Mouse (Mus musculus) ovary, adult 18-20 months (tissue): Measurements from ENCODE around the gene Ppp6r1.

Source experiments
- DNase-seq: peaks from one replicate; pipeline ENCODE4 v3.0.0; 2022; ENCODE audit warnings: low spot score, mixed read lengths

The Ppp6r1 gene

DNA sequence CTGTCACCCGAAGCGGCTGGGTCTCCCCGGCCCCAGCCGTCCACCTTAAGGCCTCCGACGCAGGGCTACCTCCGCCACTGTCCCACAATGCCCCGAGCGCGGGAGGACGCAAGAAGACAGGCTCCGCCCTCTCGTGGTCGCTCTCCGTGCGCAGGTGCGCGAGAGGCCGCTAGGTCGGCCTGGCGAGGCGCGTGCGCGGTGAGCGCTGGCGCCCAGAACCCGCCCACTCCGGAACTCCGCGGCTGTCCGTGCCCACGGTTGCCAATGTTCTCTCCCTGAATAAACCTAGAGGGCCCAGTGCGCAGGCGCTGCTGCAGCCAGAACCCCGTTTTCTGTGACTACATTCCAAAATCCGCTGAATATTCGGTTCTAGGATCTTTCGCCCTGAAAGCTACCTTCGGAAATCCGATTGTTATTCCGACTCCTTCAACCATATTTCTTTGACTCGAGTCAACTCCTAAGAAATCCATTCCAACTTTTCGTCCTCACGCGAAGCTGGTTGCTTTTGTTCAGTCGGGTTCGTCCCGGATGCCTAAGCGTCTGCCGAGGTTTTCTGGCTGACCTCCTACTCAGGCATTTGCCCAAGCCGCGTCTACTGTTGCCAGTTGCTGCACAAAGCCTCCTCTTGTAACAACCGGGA lies at the start of gene Ppp6r1:
Gene Ppp6r1, minus strand, starts transcription at position 108 of the 640 bp plus-strand sequence.
- DNase-seq = peak; percentile 97

DNA sequence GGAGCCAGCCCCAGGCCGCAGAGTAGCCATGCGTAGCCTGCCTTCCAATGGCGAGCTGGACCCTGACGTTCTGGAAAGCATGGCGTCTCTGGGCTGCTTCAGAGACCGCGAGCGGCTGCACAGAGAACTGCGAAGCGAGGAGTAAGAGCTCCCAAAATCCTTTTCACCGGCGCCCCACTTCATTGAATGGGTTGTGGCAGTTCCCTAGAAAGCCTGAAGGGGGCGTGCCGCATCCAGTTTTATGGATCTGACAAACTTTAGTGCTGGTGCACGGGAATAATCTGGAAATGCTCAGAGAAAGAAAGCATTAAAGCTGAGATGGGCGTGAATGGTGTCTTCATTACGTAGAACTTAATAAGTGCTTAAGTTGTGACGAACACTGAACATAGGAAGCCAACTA lies 46.3 kb upstream of the Ppp6r1 start:
- DNase-seq = no peak

DNA sequence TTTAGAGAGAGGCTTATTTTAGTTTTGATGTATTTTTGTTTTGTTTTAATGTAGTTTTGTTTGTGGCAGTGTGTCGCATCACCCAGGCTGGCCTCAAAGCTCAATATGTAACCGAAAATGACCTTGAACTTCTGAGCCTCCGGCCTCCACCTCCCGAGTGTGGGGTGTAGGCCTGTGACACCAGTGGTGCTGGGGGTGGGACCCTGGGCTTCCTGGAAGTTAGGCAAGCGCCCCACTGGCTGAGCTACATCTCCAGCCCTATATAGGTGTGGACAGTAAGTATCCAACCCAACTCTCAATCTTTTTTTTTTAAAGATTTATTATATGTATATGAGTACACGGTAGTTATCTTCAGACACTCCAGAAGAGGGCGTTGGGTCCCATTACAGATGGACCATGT lies 44.4 kb upstream of the Ppp6r1 start:
- no peak for DNase-seq

DNA sequence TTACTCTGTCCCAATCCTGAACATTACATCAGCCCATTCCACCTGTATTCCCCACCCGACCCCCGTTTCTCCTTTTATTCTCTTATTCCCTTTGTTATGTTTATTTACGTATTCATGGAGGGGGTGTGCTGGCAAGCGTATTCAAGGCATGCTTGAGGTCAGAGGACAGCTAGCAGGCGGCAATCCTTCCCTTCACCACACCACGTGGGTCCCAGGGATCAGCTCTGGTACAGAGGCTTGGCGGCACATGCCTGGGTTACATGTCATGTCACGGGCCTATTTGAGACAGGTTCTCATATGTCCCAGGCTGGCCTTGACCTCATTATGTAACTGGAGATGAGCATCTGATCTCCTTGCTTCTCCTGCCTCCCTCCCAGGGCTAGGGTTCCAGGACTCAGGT lies 43.5 kb upstream of the Ppp6r1 start:
- no peak for DNase-seq

DNA sequence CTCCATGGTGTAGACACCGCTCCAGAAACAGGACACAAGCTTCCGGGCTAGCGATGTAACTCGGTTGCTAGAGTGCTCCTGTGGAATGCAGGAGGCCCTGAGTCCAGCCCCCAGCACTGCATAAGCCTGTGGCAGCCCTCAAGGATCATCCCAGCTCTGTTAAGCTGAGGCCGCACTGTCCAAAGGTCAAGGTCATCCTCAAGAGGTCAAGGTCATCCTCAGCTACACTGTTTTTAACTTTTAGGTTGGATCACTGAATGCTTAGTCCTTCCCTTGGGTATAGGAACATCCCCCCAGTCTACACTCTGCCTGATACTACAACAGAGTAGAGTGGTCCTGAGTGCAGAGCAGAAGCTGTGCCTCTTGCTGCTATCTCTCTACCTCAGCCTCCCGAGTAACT lies 34.2 kb upstream of the Ppp6r1 start:
- no peak for DNase-seq

DNA sequence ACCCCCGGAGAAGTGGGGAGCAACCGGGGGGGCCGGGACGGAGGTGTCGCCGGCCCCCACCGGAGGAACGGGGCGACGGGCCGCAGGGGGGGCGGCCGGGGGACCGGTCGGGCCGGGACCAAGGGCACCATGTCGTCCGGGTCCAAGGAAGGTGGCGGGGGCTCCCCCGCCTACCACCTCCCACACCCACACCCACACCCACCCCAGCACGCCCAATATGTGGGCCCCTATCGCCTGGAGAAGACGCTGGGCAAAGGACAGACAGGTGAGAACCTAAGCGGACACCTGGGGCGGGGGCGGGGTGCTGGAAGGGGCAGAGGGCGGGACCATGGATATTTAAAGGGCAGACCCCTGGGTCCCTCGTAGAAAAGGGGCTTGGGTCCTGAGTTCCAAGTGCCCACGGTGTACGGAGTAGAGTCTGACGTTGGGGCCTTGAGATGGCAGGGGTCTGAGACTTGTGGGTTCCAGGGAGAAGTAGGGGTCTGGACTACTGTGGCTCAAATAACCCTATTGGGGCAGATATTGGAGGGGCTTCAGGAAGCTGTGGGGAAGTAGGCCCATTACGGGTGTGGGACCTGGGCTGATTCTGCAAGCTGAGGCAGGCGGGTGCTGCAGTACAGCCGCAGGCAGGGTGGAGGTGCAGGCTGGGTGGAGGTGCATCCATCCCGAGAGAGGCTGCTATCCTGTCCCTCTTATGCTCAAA lies 32.3 kb upstream of the Ppp6r1 start:
- DNase-seq = no peak

DNA sequence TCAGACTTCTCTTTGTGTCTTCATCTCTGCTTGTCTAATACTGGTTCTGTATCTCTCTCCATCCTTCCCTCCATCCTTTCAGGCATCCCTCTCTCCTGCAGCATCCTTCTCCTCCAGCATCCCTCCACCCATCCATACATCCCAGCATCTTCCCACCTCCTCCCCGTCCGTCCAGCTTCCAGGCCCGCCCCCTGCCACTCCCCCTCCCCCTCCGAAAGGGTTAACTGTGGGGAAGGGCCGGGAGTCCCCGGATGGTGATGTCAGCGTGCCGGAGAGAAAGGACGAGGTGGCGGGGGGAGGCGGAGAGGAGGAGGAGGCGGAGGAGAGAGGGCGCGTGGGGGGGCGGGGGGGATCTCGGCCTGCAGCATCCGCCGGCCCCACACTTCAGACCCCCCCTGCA lies 31.6 kb upstream of the Ppp6r1 start, which contains the start of gene Brsk1:
Gene Brsk1, plus strand, starts transcription at position 218 of the 400 bp plus-strand sequence.
- DNase-seq = peak; percentile 32

DNA sequence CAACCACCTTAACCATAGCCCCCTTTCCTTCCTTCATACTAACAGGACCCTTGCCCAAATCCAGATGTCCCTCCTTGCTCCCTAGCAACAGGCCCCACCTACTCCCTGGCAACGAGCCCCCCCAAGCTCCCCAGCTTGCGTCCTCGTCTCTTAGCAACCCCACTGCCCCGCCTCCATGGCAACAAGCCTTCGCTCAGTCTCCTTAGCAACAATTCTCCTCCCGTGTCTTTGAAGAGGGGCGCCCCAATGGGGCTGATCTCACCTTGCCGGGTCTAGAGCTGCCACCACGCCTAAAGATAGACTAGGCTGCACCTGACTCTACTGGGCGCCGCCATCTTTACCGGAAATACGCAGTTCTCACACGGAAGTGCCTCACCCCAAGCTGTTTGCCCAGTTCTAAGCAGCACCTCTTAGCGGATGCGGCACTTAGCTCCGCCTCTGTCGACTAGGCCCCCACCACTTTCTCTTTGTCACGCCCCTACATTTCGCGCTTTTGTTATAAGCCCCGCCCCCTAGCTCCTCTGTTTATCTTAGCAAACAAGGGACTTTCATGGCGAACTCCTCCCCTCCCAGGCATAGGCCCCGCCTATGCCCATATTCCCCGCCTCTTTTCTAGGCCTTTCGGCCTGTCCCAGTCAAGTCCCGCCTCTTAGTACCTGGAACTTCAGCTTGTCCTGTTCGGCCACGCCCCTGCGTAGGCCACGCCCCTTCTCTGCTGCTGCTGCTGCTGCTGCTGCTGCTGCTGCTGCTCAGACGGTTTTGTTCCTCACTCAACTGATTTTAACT lies 26.0 kb upstream of the Ppp6r1 start, which contains the start of gene Hspbp1:
Gene Hspbp1, minus strand, starts transcription at position 437 of the 786 bp plus-strand sequence.
- DNase-seq = peak; percentile 94

DNA sequence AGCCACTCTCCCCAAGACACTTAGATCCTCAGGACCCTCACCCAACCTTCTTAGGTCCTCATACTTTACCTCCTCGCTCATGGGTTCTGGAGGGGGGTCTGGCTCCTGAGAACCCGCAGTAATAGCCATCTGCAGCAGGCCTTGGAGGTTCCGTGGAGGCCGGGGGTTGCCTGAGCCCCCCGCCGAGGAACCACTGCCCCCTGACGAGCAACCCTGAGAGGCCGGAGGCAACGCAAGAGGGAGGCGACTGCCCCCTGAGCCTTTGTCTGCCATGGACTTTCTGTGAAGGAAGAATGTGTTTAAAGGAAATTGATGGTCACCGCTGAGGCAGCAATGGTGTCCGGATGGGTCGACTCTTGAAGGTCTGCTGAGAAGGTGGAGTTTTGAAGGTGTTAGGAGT lies 25.4 kb upstream of the Ppp6r1 start:
- no peak for DNase-seq

DNA sequence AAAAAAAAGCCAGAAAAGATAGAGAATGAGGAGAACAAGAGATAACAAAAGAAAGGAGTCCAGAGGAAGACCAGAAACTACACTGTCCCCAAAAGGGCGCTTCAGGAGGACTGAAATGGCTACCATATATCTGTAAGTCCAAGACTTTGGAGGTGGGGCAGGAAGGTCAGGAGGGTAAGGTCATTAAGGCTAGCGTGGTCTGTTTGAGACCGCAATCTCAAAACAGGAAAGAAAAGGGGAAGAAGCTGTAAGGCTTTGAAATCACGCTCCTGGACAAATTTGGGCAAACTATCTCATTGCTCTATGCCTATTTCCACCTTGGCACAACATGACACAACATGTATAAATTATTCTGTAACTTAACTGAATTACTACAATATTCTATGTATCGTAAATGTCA lies 24.5 kb upstream of the Ppp6r1 start:
- DNase-seq = no peak

DNA sequence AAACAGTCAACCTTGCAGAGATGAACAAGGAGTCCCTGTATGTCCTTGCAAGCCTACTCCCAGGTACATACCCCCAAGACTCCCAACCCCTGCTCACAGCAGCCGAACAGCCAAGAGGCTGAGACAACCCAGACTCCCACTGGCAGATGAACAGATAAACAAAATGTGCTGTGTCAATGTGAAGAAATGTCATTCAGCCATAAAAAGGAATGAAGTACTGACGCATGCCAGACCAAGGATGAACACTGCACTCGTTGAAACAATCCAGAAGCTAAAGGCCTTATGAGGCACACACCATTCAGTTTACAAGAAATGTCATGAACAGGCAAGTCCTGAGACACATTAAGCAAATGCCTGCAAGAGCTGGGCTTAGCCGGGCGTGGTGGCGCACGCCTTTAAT lies 16.4 kb upstream of the Ppp6r1 start:
- no peak for DNase-seq

DNA sequence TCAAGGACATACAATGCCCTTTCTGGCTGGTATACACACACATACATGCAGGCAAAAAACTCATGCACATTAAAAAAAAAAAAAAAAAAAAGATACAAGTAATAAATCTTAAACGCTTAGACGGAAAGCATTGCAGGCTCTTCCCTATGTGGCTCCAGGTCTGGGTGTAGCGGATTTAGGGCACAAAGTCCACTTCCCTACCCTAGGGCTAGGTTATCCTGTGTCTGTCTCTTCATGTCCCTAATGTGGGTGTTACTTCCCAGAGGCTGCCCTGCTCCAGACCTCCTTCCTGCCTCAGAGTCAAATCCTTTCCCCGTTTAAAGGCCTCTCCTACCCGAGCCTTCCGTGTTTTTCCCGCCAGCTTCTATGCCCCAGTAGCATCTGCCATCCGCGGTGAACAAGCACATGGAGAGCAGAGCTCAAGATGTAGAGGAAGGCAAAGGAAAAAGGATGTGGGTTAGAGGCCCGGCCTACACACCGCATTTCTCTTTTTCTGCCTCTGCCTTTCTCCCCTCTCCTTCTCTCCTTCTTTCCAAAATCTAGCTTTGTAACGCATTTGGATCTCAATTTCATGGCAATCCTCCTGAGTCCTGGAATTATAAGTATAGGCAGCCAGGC lies 15.4 kb upstream of the Ppp6r1 start:
- DNase-seq = no peak

DNA sequence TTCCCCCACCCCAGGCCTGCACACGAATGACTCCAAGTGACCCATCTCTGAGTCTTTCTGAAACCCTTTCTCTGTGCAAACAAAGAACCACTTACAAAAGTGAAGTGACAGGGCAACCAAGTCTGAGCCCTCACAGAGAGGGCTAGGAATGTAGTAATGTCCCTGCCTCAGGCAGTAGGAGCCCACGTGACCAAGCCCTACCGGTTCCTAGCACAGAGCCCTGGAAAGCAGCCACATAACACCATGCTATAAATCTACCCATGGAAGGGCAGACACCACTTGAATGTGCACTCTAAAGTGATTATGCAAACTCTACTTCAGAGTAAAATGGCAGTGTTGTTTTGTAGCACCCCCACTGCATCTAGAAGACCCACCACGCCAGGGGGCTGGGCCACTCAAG lies 13.1 kb upstream of the Ppp6r1 start:
- DNase-seq = no peak

DNA sequence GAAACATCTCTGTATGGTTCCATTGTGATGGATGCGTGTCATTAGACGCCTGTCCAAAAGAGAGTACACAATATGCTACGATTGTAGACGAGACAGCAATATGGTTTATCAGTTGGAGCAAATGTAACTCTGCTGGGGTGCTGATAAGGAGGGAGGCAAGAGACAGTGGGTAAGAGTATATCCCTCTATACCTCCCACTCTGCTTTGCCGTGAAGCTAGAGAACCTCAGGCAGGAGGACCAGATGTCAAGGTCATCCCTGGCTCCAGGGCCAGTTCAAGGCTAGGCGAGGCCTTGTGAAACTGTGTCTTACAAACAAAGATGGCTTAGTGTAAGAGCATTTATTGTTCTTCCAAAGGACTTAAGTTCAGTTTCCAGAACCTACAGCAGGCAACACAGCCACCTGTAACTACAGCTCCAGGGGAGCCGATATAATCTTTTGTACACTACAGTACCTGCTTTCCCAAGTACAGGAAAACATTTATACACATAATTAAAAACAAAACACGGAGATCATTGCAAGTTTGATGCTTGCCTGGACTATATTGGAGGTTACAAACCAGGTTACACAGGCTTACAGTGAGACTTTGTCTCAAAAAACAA lies 11.9 kb upstream of the Ppp6r1 start:
- DNase-seq = no peak

DNA sequence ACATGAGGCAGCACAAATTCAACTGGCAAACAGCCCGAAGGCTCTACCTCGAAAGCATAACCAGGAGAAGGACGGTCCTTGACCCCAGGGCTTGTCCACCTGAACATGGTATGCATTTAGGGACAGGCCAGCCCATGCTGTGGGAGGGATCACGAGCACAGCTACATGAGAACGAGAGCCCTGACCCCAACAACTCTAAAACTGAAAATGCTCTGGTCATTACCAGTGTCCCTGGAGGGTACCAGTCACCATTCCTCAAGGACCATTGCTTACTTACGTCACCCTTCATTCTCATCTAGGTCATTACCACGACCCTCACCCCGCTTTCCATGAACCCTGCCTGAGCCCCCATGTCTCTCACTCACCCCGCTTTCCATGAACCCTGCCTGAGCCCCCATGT lies 10.3 kb upstream of the Ppp6r1 start:
- no peak for DNase-seq

DNA sequence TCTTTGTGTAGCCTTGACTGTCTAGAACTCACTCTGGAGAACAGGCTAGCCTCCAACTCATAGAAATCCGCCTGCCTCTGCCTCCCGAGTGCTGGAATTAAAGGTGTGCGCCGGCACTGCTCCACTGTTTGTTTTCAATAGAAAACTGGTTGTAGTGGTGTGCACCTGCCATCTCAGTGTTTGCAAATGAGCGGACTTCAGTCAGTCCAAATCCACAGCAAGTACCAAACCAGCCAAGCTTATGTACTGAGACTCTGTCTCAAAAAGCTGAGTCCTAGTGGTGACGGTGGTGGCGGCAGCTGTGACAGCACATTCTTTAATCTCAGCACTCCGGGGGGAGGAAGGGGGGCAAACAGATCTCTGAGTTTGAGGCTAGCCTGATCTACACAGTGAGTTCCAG lies 9.7 kb upstream of the Ppp6r1 start:
- no peak for DNase-seq

DNA sequence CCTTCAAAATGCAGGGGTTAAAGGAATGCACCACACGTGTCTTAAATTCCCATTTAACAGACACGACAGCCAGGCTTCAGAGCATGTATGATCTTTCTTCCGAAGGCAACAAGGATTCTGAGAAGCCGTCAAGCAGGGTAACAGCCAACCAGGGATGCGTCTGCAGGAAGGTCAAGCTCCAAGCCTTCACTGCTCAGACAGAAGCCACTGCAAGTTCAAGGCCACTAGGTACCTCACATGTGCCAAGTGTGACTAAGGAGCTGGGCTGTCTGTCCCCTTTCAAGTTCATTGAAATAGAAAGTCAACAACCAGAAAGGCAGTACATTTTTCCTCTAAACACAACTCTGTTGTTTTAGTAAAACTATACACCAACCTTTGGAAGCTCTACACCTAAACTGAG lies 8.1 kb upstream of the Ppp6r1 start:
- no peak for DNase-seq

DNA sequence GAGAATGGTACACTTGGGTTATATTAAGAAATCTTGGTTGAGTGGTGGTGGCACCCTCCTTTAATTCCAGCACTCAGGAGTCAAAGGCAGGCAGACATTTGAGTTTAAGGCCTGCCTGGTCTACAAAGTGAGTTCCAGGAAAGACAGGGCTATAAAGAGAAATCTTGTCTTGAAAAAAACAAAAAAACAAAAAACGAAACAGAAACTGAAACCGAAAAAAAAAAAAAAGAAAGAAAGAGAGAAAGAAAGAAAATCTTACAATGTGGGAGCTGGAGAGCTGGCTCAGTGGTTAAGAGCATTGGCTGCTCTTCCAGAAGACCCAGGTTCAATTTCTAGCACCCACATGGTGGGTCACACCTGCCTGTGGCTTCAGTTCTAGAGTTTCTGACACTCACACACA lies 4.9 kb upstream of the Ppp6r1 start:
- no peak for DNase-seq

DNA sequence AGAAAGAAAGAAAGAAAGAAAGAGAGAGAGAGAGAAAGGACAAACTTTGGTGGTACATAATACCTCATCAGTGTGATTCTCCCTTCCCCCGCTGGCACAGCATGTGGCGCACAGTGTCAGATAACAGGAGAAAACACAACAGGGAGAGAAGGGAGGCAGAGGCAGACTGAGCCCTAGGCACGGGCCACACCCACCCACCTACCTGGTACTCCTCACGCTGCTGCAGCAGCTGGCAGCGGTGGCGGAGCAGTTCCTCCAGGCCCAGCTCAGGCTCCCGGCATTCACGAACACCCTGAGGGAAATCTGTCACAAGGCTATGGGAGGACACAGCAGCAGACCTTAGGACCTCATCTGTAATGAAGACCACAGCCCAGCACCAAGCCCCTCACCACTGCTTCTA lies 4.4 kb upstream of the Ppp6r1 start:
- no peak for DNase-seq

DNA sequence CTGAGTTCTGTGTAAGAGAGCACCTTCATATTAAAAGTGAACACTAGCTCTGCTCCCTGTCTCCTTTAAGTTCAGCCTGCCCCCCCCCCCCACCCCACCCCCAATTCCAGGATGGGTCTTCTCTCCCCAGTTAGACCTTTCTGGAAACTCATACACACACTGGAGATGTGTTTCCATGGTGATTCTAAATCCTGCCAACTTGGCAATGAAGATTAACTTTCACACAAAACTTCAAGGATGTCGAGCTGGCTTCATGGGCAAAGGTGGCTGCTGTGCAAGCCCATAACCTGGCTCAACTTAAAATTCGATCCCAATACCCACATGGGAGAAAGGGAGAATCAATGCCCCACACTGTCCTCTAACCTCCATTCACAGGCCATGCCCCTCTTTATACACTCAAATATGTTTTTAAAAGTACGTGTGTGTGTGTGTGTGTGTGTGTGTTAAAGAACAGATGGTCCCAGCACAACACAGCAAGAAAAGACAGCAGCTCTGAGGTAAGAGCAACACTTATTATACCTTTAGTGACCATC lies 1.2 kb upstream of the Ppp6r1 start:
- no peak for DNase-seq

DNA sequence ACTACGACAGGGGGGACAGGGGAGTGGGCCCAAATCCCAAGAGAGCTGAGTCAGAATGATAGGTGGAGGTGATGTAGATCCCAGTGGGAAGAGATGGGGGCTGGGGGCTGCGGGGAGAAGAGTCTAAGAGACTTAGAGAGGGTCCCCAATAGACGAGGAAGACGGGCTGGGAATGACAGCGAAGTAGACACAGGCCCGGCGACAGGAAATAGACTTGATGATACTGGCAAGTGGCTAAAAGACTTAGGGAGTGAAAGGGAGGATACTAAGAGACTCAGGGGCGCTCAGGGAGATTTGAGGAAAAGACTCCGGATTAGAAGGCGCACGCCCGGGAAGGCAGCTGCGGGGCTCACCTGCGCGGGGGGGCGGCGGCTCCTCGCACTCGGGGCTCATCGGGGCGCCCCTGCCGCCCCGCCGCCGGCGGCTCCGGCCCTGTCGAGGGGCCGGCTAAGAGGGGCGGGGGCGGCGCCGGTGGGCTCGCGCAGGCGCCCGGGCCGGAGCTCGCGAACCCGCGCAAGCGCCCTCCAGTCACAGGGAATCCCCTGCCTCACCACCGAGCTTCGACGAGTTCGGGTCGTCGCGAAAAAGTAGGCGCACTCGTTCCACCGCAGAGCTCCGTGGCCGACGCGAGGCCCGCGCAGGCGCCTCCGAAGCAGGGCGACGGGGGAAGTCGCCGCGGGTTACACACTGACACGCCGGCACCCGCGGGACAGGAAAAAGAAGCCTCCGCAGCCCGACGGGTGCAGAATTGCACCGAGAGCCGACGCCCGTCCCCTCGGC lies 501 bp downstream of the Ppp6r1 start:
- DNase-seq = no peak
